Mouse (Mus musculus) kidney, postnatal 25 days (tissue): ENCODE data around the gene Setd1a.
A peak's percentile ranks its signal among the peaks of the same experiment; 100 is the strongest.
"Not testable (repeated sequence)": the region's sequence is repeated elsewhere in the genome, so short reads cannot be mapped to it uniquely, and the experiment has no call there.

ENCODE experiments used
- DNase-seq, 2 experiments: peaks; one replicate each; pipeline ENCODE4 v3.0.0; 2021; ENCODE audit warnings: mixed read lengths in 2 of 2

Setd1a gene

GRCm38 (mm10) chr7:127766851-127767609 lies 9.4 kb upstream of the Setd1a start:
- DNase-seq, result no peak

- peak in 1 of 2 experiments; percentile 46 for DNase-seq
Measured at GRCm38 (mm10) chr7:127767671-127768345, 8.7 kb upstream of the Setd1a start.

GRCm38 (mm10) chr7:127768346-127768996 lies 8.0 kb upstream of the Setd1a start:
- DNase-seq, result no peak

- peak; percentile 97 for DNase-seq
Measured at GRCm38 (mm10) chr7:127768997-127769593, 7.4 kb upstream of the Setd1a start.

GRCm38 (mm10) chr7:127769651-127770038 lies 6.8 kb upstream of the Setd1a start, which contains the start of gene Orai3:
TSS of gene Orai3 (plus strand) at chr7:127769815.
- DNase-seq, result peak; percentile 92 to 95

- no peak for DNase-seq
Measured at GRCm38 (mm10) chr7:127770039-127770905, 6.2 kb upstream of the Setd1a start.

- DNase-seq, result no peak
Measured at GRCm38 (mm10) chr7:127771262-127771661, 5.2 kb upstream of the Setd1a start.

- DNase-seq, result no peak
Measured at GRCm38 (mm10) chr7:127772080-127772479, 4.4 kb upstream of the Setd1a start.

- DNase-seq, result no peak
Measured at GRCm38 (mm10) chr7:127772557-127772956, 3.9 kb upstream of the Setd1a start.

- DNase-seq, result peak; percentile 78 to 84
Measured at GRCm38 (mm10) chr7:127773664-127774384, 2.6 kb upstream of the Setd1a start.

- not testable (repeated sequence) for DNase-seq
Measured at GRCm38 (mm10) chr7:127775837-127776236, 633 bp upstream of the Setd1a start.

- peak; percentile 98 to 99 for DNase-seq
Measured at GRCm38 (mm10) chr7:127776878-127777473, 506 bp downstream of the Setd1a start.

GRCm38 (mm10) chr7:127777474-127778266 lies 1.2 kb downstream of the Setd1a start:
- DNase-seq, result peak; percentile 64 to 82

GRCm38 (mm10) chr7:127778350-127778749 lies 1.9 kb downstream of the Setd1a start:
- no peak for DNase-seq

GRCm38 (mm10) chr7:127785308-127785707 lies 8.8 kb downstream of the Setd1a start, which contains the start of gene Gm49388:
TSS of gene Gm49388 (plus strand) at chr7:127785608.
- DNase-seq, result no peak

- no peak for DNase-seq
Measured at GRCm38 (mm10) chr7:127797076-127797845, 20.8 kb downstream of the Setd1a start.

GRCm38 (mm10) chr7:127798591-127798990 lies 22.1 kb downstream of the Setd1a start:
- DNase-seq, result no peak

- DNase-seq, result no peak
Measured at GRCm38 (mm10) chr7:127799211-127799610, 22.7 kb downstream of the Setd1a start.

GRCm38 (mm10) chr7:127799738-127800137 lies 23.3 kb downstream of the Setd1a start:
- peak in 1 of 2 experiments; percentile 31 for DNase-seq
